ENCODE assay signal across 8 mouse cellular contexts in genomic region chr3:28263948-28264840, GRCm38 (mm10). TPM values are rescaled to one million over a fixed set of nuclear protein-coding genes. Genes with fewer than 3 reads are reported as not detected.
DNase-seq lines count a peak whose midpoint lies in the region; ATAC-seq and TF ChIP-seq lines count a peak whose summit lies in the region.

No protein-coding gene starts in this region.

- WGBS in spleen, adult 2 months, result 6% methylated on average over 26 of the region's 26 CpGs
- under 1% methylated on average over 26 of the region's 26 CpGs for WGBS in midbrain, embryonic 16.5 days

- H3K36me3 ChIP-seq in spleen, adult 2 months (ENCODE audit: control insufficient read depth, insufficient read depth, low read length), result no peaks in the 10 kb centered on the region
- H3K36me3 ChIP-seq in midbrain, embryonic 16.5 days (ENCODE audit: control insufficient read depth, insufficient read depth, low read length), result no peaks in the 10 kb centered on the region
- H3K36me3 ChIP-seq in testis, adult 2 months (ENCODE audit: control insufficient read depth, insufficient read depth, low read length), result no peaks in the 10 kb centered on the region

- TF ChIP-seq POLR2A in spleen, adult 2 months (IDR thresholded peaks at IDR 0.05; ENCODE audit: low read depth, low read length), result no peak
- TF ChIP-seq POLR2A in testis, adult 2 months (IDR thresholded peaks at IDR 0.05; ENCODE audit: control insufficient read depth, low read depth, low read length), result no peak

- H3K27me3 ChIP-seq in spleen, adult 2 months (ENCODE audit: control insufficient read depth, insufficient read depth, low read length), result no peaks in the 10 kb centered on the region
- H3K27me3 ChIP-seq in midbrain, embryonic 16.5 days (ENCODE audit: control insufficient read depth, insufficient read depth, low read depth, low read length), result no peaks in the 10 kb centered on the region
- no peaks in the 10 kb centered on the region for H3K27me3 ChIP-seq in testis, adult 2 months (ENCODE audit: control insufficient read depth, insufficient read depth, low read length)

- H3K9ac ChIP-seq in midbrain, embryonic 16.5 days (ENCODE audit: low read depth, low read length), result peak overlapping the region; percentile 97

- no peak for TF ChIP-seq CTCF in spleen, adult 2 months (IDR thresholded peaks at IDR 0.05; ENCODE audit: extremely low read depth, insufficient read depth, insufficient read length, insufficient replicate concordance)
- TF ChIP-seq CTCF in testis, adult 2 months (IDR thresholded peaks at IDR 0.05; ENCODE audit: control insufficient read depth, insufficient read depth, insufficient replicate concordance, low read depth, low read length), result no peak

- peak; percentile 27 for ATAC-seq in granulocyte monocyte progenitor cell, adult 5-6 weeks (replicated peaks; ENCODE audit: poor library complexity, severe bottlenecking)
- peak; percentile 34 for ATAC-seq in midbrain, embryonic 16.5 days

- H3K4me3 ChIP-seq in spleen, adult 2 months (ENCODE audit: extremely low read depth, insufficient read depth, insufficient read length), result peak overlapping the region; percentile 85
- H3K4me3 ChIP-seq in midbrain, embryonic 16.5 days (ENCODE audit: low read depth, low read length), result peak overlapping the region; percentile 80
- H3K4me3 ChIP-seq in testis, adult 2 months (ENCODE audit: control insufficient read depth, low read depth, low read length), result peak overlapping the region; percentile 87

- peak overlapping the region; percentile 64 for H3K4me2 ChIP-seq in midbrain, embryonic 16.5 days (ENCODE audit: low read length)

- DNase-seq in spleen, adult 2 months (ENCODE audit: low read depth in 1 of 2, low spot score in 2 of 2), result peak; percentile 19 to 20
- DNase-seq in spleen, postnatal 4 days (ENCODE audit: low spot score in 2 of 2), result no peak
- DNase-seq in cerebellum, postnatal 36 days, result peak; percentile 53 to 68
- DNase-seq in kidney, adult 9 months, result peak; percentile 5
- DNase-seq in liver, result peak; percentile 21

- H3K4me1 ChIP-seq in spleen, adult 2 months (ENCODE audit: control insufficient read depth, insufficient read depth, insufficient read length), result peaks cover 4% of the 10 kb centered on the region; the same call in 1 of the 2 replicates
- H3K4me1 ChIP-seq in midbrain, embryonic 16.5 days (ENCODE audit: control insufficient read depth, insufficient read depth, low read length), result peaks cover 30% of the 10 kb centered on the region
- peaks cover 11% of the 10 kb centered on the region for H3K4me1 ChIP-seq in testis, adult 2 months (ENCODE audit: control insufficient read depth, insufficient read depth, low read length)

- peak overlapping the region; percentile 84 for H3K27ac ChIP-seq in spleen, adult 2 months (ENCODE audit: insufficient read depth, low read length)
- peak overlapping the region; percentile 98 for H3K27ac ChIP-seq in midbrain, embryonic 16.5 days (ENCODE audit: low read length)
- H3K27ac ChIP-seq in testis, adult 2 months (ENCODE audit: control insufficient read depth, insufficient read depth, low read depth, low read length), result peak overlapping the region; percentile 73; the same call in 1 of the 2 replicates

- no peaks in the 10 kb centered on the region for H3K9me3 ChIP-seq in midbrain, embryonic 16.5 days (replicated peaks; ENCODE audit: control insufficient read depth, low read length, poor library complexity, severe bottlenecking)

RNA-seq across cellular contexts. Expression of gene Tnik, which starts 1.2 kb away (rescaled TPM):
- polyA plus RNA-seq in spleen, adult 2 months (2012; rRNA removed), result 4.5 and 5.5 TPM in 2 replicates
- total RNA-seq in granulocyte monocyte progenitor cell, adult 5-6 weeks (2014; fragmentation: Nextera tagmentation), result 3.4 and 3.5 TPM in 2 replicates
- total RNA-seq in granulocyte monocyte progenitor cell, adult 5-6 weeks (2017), result 4.4 and 6.5 TPM in 2 replicates
- 68.2 and 76.3 TPM in 2 replicates for polyA plus RNA-seq in midbrain, embryonic 16.5 days (2015; fragmentation: Nextera tagmentation; extraction: Ambion mirVana)
- 5.6 and 7.4 TPM in 2 replicates for polyA plus RNA-seq in testis, adult 2 months (2012; rRNA removed)

Comparison
In these comparisons a context has a peak if more than half of its experiments do, and no peak if none do; other contexts are left out.
1. DNase-seq: peak in spleen, adult 2 months (2 of 2), cerebellum, postnatal 36 days (2 of 2), kidney, adult 9 months (single experiment) and liver (single experiment); none in spleen, postnatal 4 days (0 of 2).
2. Peak in every context shown above with its lines, with median percentiles within 50 percentile points of each other: H3K27ac ChIP-seq and H3K4me3 ChIP-seq.